Mouse (Mus musculus) brown adipose tissue, adult 24 weeks (tissue): ENCODE data around the gene H2-T3. TPM values are rescaled to one million over a fixed set of nuclear protein-coding genes. Genes with fewer than 3 reads are reported as not detected.
"Not testable (repeated sequence)": the region's sequence is repeated elsewhere in the genome, so short reads cannot be mapped to it uniquely, and the experiment has no call there.

Experiments
- H3K27ac ChIP-seq: fragments of 200-500 bp; replicated peaks from 2 replicates; pipeline ENCODE4 v1.5.1; 2012; ENCODE audit warnings: low read depth, mild to moderate bottlenecking, low read length
- H3K4me1 ChIP-seq: fragments of 200-500 bp; 2 replicates; pipeline ENCODE4 v1.6.1; 2012; ENCODE audit warnings: low read length, mixed read lengths; ENCODE audit not compliant: control insufficient read depth, insufficient read depth, insufficient read length
- H3K4me3 ChIP-seq: fragments of 200-500 bp; 2 replicates; pipeline ENCODE4 v1.5.1; 2012; ENCODE audit warnings: low read depth, mild to moderate bottlenecking, low read length, moderate library complexity; ENCODE audit not compliant: insufficient read depth
- polyA plus RNA-seq: library from polyadenylated mRNA; stranded (reverse); fragments of >200 nt; gene quantifications from 2 replicates; pipeline ENCODE4 v1.2.4, GENCODE M21; 2012; ENCODE audit not compliant: missing spikeins, insufficient read depth, insufficient read length

H2-T3 gene
- polyA plus RNA-seq, 1 experiment: not detected

GRCm38 (mm10) chr17:36194471-36194870, 4.4 kb upstream of the H2-T3 start:
- Histone ChIP-seq H3K4me3 (no peak overlapping the region), H3K27ac (no peak overlapping the region), H3K4me1 (no peaks in the 10 kb centered on the region)

GRCm38 (mm10) chr17:36193546-36194141, 3.6 kb upstream of the H2-T3 start:
- H3K4me1 ChIP-seq: no peaks in the 10 kb centered on the region
- H3K4me3 ChIP-seq: no peak overlapping the region
- no peak overlapping the region for H3K27ac ChIP-seq

GRCm38 (mm10) chr17:36192371-36192770, 2.3 kb upstream of the H2-T3 start:
- H3K4me3 ChIP-seq: no peak overlapping the region
- H3K27ac ChIP-seq: no peak overlapping the region
- no peaks in the 10 kb centered on the region for H3K4me1 ChIP-seq

- H3K4me3 ChIP-seq: no peak overlapping the region
- no peaks in the 10 kb centered on the region; the same call in 1 of the 2 replicates for H3K4me1 ChIP-seq
These were observed 457 bp downstream of the H2-T3 start for GRCm38 (mm10) chr17:36189491-36190168.

GRCm38 (mm10) chr17:36187540-36187939, 2.5 kb downstream of the H2-T3 start:
- H3K4me3 ChIP-seq: no peak overlapping the region
- no peak overlapping the region for H3K27ac ChIP-seq
- no peaks in the 10 kb centered on the region; the same call in 1 of the 2 replicates for H3K4me1 ChIP-seq

More at GRCm38 (mm10) chr17:36189491-36190168, 457 bp downstream of the H2-T3 start:
- no peak overlapping the region for H3K27ac ChIP-seq

- Histone ChIP-seq H3K4me1 (no peaks in the 10 kb centered on the region; the same call in 1 of the 2 replicates), H3K4me3 (no peak overlapping the region), H3K27ac (no peak overlapping the region)
These were observed 7.9 kb downstream of the H2-T3 start for GRCm38 (mm10) chr17:36182212-36182611.

- H3K27ac ChIP-seq, H3K4me3 ChIP-seq, H3K4me1 ChIP-seq: not testable (repeated sequence)
These were observed 10.6 kb downstream of the H2-T3 start for GRCm38 (mm10) chr17:36179446-36179845.

GRCm38 (mm10) chr17:36178938-36179337, 11.1 kb downstream of the H2-T3 start:
- H3K4me1 ChIP-seq: not testable (repeated sequence)
- peak overlapping the region; percentile 28; the same call in 1 of the 2 replicates for H3K4me3 ChIP-seq

GRCm38 (mm10) chr17:36176132-36176531, 14.0 kb downstream of the H2-T3 start:
- H3K4me3 ChIP-seq, H3K27ac ChIP-seq, H3K4me1 ChIP-seq: not testable (repeated sequence)

More at GRCm38 (mm10) chr17:36178938-36179337, 11.1 kb downstream of the H2-T3 start:
- not testable (repeated sequence) for H3K27ac ChIP-seq

- H3K4me1 ChIP-seq: no peaks in the 10 kb centered on the region
These were observed 19.7 kb downstream of the H2-T3 start for GRCm38 (mm10) chr17:36170287-36170814.

GRCm38 (mm10) chr17:36169753-36170152, 20.3 kb downstream of the H2-T3 start:
- Histone ChIP-seq H3K4me1 (no peaks in the 10 kb centered on the region), H3K27ac (no peak overlapping the region), H3K4me3 (no peak overlapping the region)

More at GRCm38 (mm10) chr17:36170287-36170814, 19.7 kb downstream of the H2-T3 start:
- no peak overlapping the region for H3K27ac ChIP-seq
- no peak overlapping the region for H3K4me3 ChIP-seq

GRCm38 (mm10) chr17:36169094-36169493, 21.0 kb downstream of the H2-T3 start:
- H3K4me1 ChIP-seq, H3K27ac ChIP-seq, H3K4me3 ChIP-seq: not testable (repeated sequence)

GRCm38 (mm10) chr17:36168039-36168652, 21.9 kb downstream of the H2-T3 start, which contains the start of gene Gm8909:
TSS of gene Gm8909 (minus strand) at chr17:36168537.
- Histone ChIP-seq H3K4me3 (peak within 1 kb of the TSS; percentile 67), H3K27ac (no peak within 1 kb of the TSS), H3K4me1 (no peaks in the 10 kb centered on the region)

GRCm38 (mm10) chr17:36167306-36168038, 22.6 kb downstream of the H2-T3 start:
- Histone ChIP-seq H3K4me3 (peak overlapping the region; percentile 67), H3K4me1 (no peaks in the 10 kb centered on the region), H3K27ac (no peak overlapping the region)

- not testable (repeated sequence) for H3K4me1 ChIP-seq, H3K27ac ChIP-seq
- H3K4me3 ChIP-seq: peak overlapping the region; percentile 18; the same call in 1 of the 2 replicates
These were observed 23.2 kb downstream of the H2-T3 start for GRCm38 (mm10) chr17:36166901-36167300.
